Mouse (Mus musculus) brain, embryonic 14.5 days (tissue): ENCODE measurements around the gene Cd300lg.

ENCODE experiments used
- CTCF ChIP-seq: fragments of 200-500 bp; IDR thresholded peaks from 2 replicates; pipeline ENCODE4 v1.5.1; 2012; ENCODE audit warnings: inconsistent platforms, mild to moderate bottlenecking, moderate library complexity, borderline replicate concordance; ENCODE audit not compliant: insufficient read depth, insufficient read length; ENCODE audit errors: extremely low read depth
- POLR2A ChIP-seq: fragments of 200-500 bp; IDR thresholded peaks from 2 replicates; pipeline ENCODE4 v1.6.1; 2012; ENCODE audit warnings: mild to moderate bottlenecking, inconsistent platforms, borderline replicate concordance; ENCODE audit not compliant: poor library complexity, insufficient read depth, insufficient read length, severe bottlenecking; ENCODE audit errors: extremely low read depth

DNA sequence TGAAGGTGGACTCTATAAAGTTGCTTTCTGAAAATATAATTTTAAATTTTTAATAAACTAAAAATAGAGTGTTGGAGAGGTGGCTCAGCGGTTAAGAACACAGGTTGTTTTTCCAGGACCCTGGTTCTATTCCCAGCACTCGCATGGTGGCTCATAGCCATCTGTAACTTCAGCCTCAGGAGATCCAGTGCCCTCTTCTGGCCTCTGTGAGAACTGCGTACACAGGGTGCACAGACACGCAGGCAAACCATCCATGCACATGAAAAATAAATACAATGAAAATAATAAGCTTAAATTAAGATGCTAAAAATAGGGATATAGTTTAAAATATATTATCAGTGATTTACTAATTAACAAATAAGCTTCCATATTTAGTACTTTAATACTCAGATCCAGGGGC lies 663 bp upstream of the Cd300lg start:
- TF ChIP-seq CTCF (no peak), POLR2A (no peak)
